Mouse (Mus musculus): Measurements from ENCODE around the gene Rpl23.

DNA sequence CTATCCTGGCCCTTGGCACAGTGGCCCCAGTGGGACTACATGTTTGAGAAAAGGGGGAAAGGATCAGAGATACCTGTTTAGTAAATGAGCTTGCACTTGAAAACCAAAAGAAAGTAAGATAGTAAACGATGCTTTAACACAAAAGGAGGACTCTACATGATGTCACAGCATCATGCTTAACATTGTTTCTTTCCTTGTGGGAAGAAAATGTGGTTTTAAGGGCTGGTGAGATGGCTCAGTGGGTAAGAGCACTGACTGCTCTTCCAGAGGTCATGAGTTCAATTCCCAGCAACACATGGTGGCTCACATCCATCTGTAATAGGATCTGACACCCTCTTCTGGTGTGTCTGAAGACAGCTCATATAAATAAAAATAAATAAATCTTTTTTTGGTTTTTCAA is 24.1 kb downstream of the Rpl23 start:
- TF ChIP-seq CTCF (IDR thresholded peaks at IDR 0.05; ENCODE audit: low read depth): no peak
- no peak for TF ChIP-seq EP300 (IDR thresholded peaks at IDR 0.05; ENCODE audit: low read depth)

Data from liver, postnatal 0 days (tissue).